Mouse (Mus musculus): Measurements from ENCODE around the gene Grik2.

DNA sequence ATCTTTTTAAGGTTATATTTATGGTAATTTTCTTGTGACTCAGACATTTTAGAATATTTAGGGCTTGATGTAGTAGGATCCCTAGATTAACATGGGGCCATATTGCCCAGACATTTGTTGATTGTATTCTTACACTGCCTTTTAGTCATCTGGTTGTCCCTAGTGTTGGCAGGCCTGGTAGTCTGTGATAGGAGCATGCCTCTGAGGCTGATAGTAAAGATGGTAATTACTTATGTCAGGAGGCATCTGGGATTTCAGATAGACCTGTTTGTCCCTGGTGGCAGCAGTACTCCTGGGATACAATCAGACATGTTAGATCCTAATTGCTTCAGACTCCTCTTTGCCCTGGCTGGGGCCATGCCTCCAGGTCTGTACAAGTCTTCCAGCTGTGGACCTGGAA lies 423.3 kb downstream of the Grik2 start:
- TF ChIP-seq CEBPB (IDR thresholded peaks at IDR 0.05; ENCODE audit: insufficient read depth, poor library complexity, severe bottlenecking) (no peak), MYOG (IDR thresholded peaks at IDR 0.05; ENCODE audit: control insufficient read depth in 1 of 3, insufficient read depth in 1 of 3, insufficient read length in 2 of 3, low read depth in 2 of 3) (no peak), POLR2A (IDR thresholded peaks at IDR 0.05; ENCODE audit: insufficient read length, low read depth) (no peak), TCF12 (IDR thresholded peaks at IDR 0.05; ENCODE audit: insufficient read depth, poor library complexity, severe bottlenecking) (no peak), MAX (IDR thresholded peaks at IDR 0.05; ENCODE audit: low read depth) (no peak), E2F4 (IDR thresholded peaks at IDR 0.05; ENCODE audit: insufficient read depth) (no peak), POLR2AphosphoS2 (IDR thresholded peaks at IDR 0.05; ENCODE audit: insufficient read length, low read depth) (no peak)
